Mouse (Mus musculus) cerebellum, adult 11-12 months (tissue): ENCODE results near the gene Rrm2.

Experiments used
- DNase-seq: peaks from one replicate; pipeline ENCODE4 v3.0.0; 2022

The Rrm2 gene

GRCm38 (mm10) chr12:24753680-24754079 is 45.6 kb downstream of the Rrm2 start:
- DNase-seq: no peak

- peak; percentile 8 for DNase-seq
Observed at GRCm38 (mm10) chr12:24754693-24755092, 46.7 kb downstream of the Rrm2 start.

- no peak for DNase-seq
Observed at GRCm38 (mm10) chr12:24755471-24755870, 47.4 kb downstream of the Rrm2 start.

- no peak for DNase-seq
Observed at GRCm38 (mm10) chr12:24757387-24757786, 49.3 kb downstream of the Rrm2 start.

GRCm38 (mm10) chr12:24758374-24758773 is 50.3 kb downstream of the Rrm2 start:
- no peak for DNase-seq

- no peak for DNase-seq
Observed at GRCm38 (mm10) chr12:24762253-24762652, 54.2 kb downstream of the Rrm2 start.
